Mouse (Mus musculus) thymus, adult 2 months (tissue): ENCODE data around the gene Zfp638. TPM values are rescaled to one million over a fixed set of nuclear protein-coding genes. Genes with fewer than 3 reads are reported as not detected.

Experiments used
- DNase-seq: peaks from one replicate; pipeline ENCODE4 v3.0.0; 2021
- H3K27ac ChIP-seq: fragments of 200-500 bp; 2 replicates; pipeline ENCODE4 v1.5.1; 2012; ENCODE audit warnings: low read length, control low read depth; ENCODE audit not compliant: control insufficient read depth, insufficient read depth
- H3K27me3 ChIP-seq: fragments of 200-500 bp; 2 replicates; pipeline ENCODE4 v1.6.1; 2012; ENCODE audit warnings: mild to moderate bottlenecking, low read length, moderate library complexity, mixed read lengths; ENCODE audit not compliant: control insufficient read depth, insufficient read depth
- H3K36me3 ChIP-seq: fragments of 200-500 bp; 2 replicates; pipeline ENCODE4 v1.6.1; 2012; ENCODE audit warnings: mild to moderate bottlenecking, low read length, moderate library complexity; ENCODE audit not compliant: control insufficient read depth, insufficient read depth
- H3K4me1 ChIP-seq: fragments of 200-500 bp; replicated peaks from 2 replicates; pipeline ENCODE4 v1.6.1; 2012; ENCODE audit warnings: low read length; ENCODE audit not compliant: control insufficient read depth, insufficient read depth
- H3K4me3 ChIP-seq: fragments of 200-500 bp; 2 replicates; pipeline ENCODE4 v1.5.1; 2012; ENCODE audit warnings: mild to moderate bottlenecking, low read length, control low read depth, moderate library complexity; ENCODE audit not compliant: control insufficient read depth, insufficient read depth
- CTCF ChIP-seq: fragments of 200-500 bp; IDR thresholded peaks from 2 replicates; pipeline ENCODE4 v1.5.1; 2012; ENCODE audit warnings: mild to moderate bottlenecking, control low read depth, low read length, moderate library complexity, borderline replicate concordance; ENCODE audit not compliant: control insufficient read depth, poor library complexity, insufficient read depth; ENCODE audit errors: extremely low read depth
- POLR2A ChIP-seq: fragments of 200-500 bp; IDR thresholded peaks from 2 replicates; pipeline ENCODE4 v1.6.1; 2012; ENCODE audit warnings: mild to moderate bottlenecking, low read length, control low read depth, moderate library complexity; ENCODE audit not compliant: control insufficient read depth, poor library complexity, insufficient read depth; ENCODE audit errors: extremely low read depth
- WGBS: fragments of 180-500 bp; shearing (Covaris S2); methylation state at CpG from one replicate; pipeline ENCODE4 v1.1.7; 2018; 5-methylcytosine and 5-hydroxymethylcytosine counted together
- polyA plus RNA-seq: library from polyadenylated mRNA; depleted of rRNA; stranded (reverse); fragments of >200 nt; gene quantifications from 2 replicates; pipeline ENCODE4 v1.2.3, GENCODE M21; 2012

Gene Zfp638
- polyA plus RNA-seq, 1 experiment: 24.2 TPM

GRCm38 (mm10) chr6:83888802-83889201, 21.9 kb downstream of the Zfp638 start:
- Histone ChIP-seq H3K4me3 (no peak overlapping the region), H3K36me3 (no peaks in the 10 kb centered on the region), H3K27me3 (no peaks in the 10 kb centered on the region), H3K4me1 (no peaks in the 10 kb centered on the region), H3K27ac (no peak overlapping the region)
- no peak for DNase-seq
- TF ChIP-seq CTCF: no peak
- 91% methylated on average over 1 of the region's 1 CpGs for WGBS

GRCm38 (mm10) chr6:83890281-83891015, 23.5 kb downstream of the Zfp638 start:
- Histone ChIP-seq H3K36me3 (no peaks in the 10 kb centered on the region), H3K27me3 (no peaks in the 10 kb centered on the region), H3K4me1 (no peaks in the 10 kb centered on the region), H3K27ac (no peak overlapping the region), H3K4me3 (no peak overlapping the region)
- no peak for TF ChIP-seq CTCF
- TF ChIP-seq POLR2A: no peak
- 62% methylated on average over 2 of the region's 2 CpGs for WGBS
- DNase-seq: no peak

GRCm38 (mm10) chr6:83891251-83891650, 24.3 kb downstream of the Zfp638 start:
- TF ChIP-seq CTCF (no peak), POLR2A (no peak)
- no peak for DNase-seq
- Histone ChIP-seq H3K27me3 (no peaks in the 10 kb centered on the region), H3K4me1 (no peaks in the 10 kb centered on the region), H3K4me3 (no peak overlapping the region), H3K27ac (no peak overlapping the region), H3K36me3 (no peaks in the 10 kb centered on the region)
- 41% methylated on average over 5 of the region's 5 CpGs for WGBS

GRCm38 (mm10) chr6:83891687-83892086, 24.8 kb downstream of the Zfp638 start:
- Histone ChIP-seq H3K4me1 (no peaks in the 10 kb centered on the region), H3K27ac (no peak overlapping the region), H3K27me3 (no peaks in the 10 kb centered on the region), H3K36me3 (no peaks in the 10 kb centered on the region), H3K4me3 (no peak overlapping the region)
- DNase-seq: no peak
- WGBS: 94% methylated on average over 2 of the region's 2 CpGs
- no peak for TF ChIP-seq POLR2A
- no peak for TF ChIP-seq CTCF

- no peaks in the 10 kb centered on the region for H3K27me3 ChIP-seq
- H3K27ac ChIP-seq: no peak overlapping the region
- DNase-seq: no peak
- no peak overlapping the region for H3K4me3 ChIP-seq
- no peak for TF ChIP-seq POLR2A
- no peak for TF ChIP-seq CTCF
- WGBS: 92% methylated on average over 1 of the region's 1 CpGs
- H3K4me1 ChIP-seq: no peaks in the 10 kb centered on the region
- no peaks in the 10 kb centered on the region for H3K36me3 ChIP-seq
These were observed 26.2 kb downstream of the Zfp638 start for GRCm38 (mm10) chr6:83893086-83893485.

GRCm38 (mm10) chr6:83893584-83893983, 26.7 kb downstream of the Zfp638 start:
- Histone ChIP-seq H3K4me1 (no peaks in the 10 kb centered on the region), H3K27me3 (no peaks in the 10 kb centered on the region), H3K27ac (no peak overlapping the region), H3K36me3 (no peaks in the 10 kb centered on the region), H3K4me3 (no peak overlapping the region)
- TF ChIP-seq CTCF: no peak
- no peak for TF ChIP-seq POLR2A
- no peak for DNase-seq
- 100% methylated on average over 1 of the region's 1 CpGs for WGBS

GRCm38 (mm10) chr6:83899142-83899541, 32.2 kb downstream of the Zfp638 start:
- Histone ChIP-seq H3K4me3 (no peak overlapping the region), H3K27ac (no peak overlapping the region), H3K4me1 (no peaks in the 10 kb centered on the region), H3K27me3 (no peaks in the 10 kb centered on the region), H3K36me3 (no peaks in the 10 kb centered on the region)
- TF ChIP-seq POLR2A (no peak), CTCF (no peak)
- no peak for DNase-seq
- 84% methylated on average over 4 of the region's 4 CpGs for WGBS
